Mouse (Mus musculus) megakaryocyte progenitor cell, adult 5-6 weeks (primary cell): ENCODE measurements at regions not wholly inside any gene's neighbourhood (a gene's known extent, or its start where the extent isn't known, plus 50 kb on each side); places are given as distances from the start of the nearest gene placed in this dataset.

Experiments
- ATAC-seq: replicated peaks from 2 replicates; pipeline ENCODE4 v1.8.0; 2016; ENCODE audit warnings: mild to moderate bottlenecking, moderate TSS enrichment, inconsistent platforms; ENCODE audit not compliant: poor library complexity

DNA sequence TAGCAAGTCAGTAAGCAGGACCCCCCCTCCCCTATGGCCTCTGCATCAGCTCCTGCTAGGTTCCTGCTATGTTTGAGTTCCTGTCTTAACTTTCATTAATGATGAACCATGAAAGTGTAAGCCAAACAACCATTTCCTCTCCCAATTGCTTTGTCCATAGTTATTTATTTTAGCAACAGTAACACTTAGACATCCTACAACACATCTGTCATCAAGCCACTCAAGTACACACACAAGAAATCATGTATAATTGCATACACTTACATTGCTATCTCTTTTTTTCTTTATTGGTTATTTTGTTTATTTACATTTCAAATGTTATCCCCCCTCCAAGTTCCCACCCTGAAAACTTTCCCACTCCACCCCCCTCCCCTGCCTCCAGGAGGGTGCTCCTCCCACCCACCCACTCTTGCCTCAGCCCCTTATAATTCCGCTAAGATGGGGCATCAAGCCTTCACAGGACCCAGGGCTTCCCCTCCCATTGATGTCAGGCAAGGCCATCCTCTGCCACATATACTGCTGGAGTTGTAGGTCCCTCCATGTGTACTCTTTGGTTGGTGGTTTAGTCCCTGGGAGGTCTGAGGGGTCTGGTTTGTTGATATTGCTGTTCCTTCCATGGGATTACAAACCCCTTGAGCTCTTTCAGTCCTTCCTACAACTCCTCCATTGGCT, 310.9 kb upstream of the Ccnh start:
- ATAC-seq, result no peak

DNA sequence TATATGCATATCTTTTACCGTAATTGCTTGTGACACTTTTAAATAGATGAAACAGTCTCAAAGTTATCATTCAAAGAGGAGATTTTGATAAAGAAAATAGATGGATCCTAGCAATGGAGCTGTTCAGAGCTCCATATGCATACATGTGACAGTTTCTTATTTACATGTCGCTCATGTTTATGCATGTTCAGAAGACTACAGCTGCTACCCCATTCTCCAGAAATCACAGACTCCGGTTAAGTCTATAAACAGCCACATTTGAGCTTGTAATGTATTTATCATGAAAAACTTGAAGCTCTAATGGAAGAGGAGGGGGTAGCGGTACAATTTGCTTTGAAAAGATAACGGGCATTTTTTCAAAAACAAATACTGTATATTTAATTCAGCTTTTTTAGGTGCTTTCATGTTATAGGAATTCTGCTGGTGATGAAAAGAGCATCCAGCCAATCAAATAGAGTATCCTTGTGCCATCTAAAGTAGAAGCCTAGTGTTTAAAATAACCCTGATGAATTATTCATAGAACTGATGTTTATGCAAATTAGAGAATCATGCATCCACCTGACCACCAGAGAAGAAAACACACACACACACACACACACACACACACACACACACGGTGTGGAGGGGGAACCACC, 283.7 kb upstream of the Ccnh start:
- no peak for ATAC-seq

DNA sequence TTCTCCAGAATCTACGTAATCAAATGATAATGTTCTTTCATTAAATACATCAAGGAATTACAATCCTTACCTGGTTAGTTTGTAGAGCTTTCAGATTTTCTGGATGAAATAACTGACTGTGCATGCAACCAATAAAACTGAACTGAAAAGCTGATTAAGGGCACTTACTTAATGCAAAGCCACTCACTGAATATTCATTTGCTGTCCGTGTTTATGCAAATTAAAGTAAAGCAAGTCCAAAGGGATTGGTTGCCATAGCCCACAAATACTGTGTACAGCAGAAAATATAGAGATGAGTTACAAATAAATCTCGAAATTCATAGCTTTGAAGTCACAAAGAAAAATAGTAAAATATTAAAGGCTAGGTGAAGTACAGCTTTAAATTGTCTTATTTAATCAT, 283.2 kb upstream of the Ccnh start:
- no peak for ATAC-seq

DNA sequence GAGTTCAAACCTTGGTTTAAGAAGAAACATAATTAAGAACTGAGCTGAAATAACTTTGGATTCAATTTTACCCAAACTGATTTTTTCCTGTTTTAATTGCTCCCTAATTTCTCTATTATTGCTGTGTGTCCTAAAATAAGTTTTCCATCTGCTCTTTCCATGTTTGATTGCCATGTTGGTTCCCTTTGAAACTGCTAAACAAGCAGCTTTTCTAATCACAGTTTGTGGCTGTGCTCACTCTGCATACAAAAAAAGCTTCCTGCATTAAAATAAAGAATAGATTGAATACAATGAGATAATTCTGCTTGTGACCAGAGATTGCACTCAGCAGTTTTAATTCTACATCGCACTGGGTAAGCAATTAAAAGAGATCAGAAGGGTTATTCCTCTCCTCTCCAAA, 257.9 kb upstream of the Ccnh start:
- ATAC-seq, result no peak

DNA sequence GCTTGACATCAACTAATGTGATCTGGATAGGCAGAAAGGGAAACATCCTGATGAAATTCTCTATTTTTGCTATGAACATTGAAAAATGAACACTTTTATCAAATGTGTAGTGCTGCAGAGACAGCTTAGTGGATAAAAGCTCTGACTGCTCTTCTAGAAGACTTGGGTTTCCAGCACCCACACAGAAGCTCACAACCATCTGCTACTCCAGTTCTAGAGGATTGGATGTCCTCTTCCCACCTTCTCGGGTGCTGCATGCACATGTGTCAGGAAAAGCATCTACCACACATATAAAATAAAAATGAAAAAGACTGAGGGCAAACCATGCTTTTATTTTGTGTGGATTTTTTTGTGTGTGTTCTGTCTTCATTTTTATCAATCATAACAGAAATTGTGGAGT, 253.6 kb upstream of the Ccnh start:
- ATAC-seq, result no peak

DNA sequence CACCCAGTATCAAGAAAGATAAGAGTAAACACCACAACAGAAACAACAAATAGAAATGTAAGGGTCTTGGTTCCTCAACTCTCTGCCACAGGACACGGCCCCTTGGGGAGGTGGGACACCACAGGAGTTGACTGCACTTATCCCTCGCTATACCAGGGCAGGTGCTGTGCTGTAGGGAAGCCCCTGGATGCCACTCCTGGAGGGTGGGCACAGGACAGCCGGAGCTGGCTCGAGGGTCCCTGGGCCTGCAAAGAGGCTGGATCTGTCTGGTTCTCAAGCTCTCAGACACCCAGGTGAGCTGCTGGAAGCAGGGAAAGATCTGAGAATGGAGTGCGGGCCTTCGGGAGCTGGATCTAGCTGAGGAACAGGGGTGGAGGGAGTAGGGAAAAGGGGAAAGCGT, 249.5 kb upstream of the Ccnh start:
- no peak for ATAC-seq

DNA sequence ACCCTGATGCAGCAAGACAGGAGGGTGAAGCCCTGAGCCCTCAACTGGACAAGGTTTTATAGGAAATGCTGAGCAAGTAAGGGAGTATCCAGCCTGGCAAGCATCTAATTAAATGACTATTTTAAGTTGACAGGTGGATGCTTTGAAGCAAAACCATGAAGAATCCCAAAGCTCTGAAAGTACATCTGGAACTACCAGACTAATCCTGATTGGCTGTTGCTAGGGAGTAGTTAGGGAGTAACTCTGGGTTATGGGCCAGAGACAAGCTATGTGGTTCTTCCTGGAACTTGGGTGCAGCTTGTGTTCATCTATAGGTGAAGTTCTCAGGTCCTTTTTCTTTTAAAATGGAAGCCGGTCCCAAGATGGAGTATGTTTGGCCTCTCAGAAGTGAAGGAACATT, 248.3 kb upstream of the Ccnh start:
- ATAC-seq, result no peak

DNA sequence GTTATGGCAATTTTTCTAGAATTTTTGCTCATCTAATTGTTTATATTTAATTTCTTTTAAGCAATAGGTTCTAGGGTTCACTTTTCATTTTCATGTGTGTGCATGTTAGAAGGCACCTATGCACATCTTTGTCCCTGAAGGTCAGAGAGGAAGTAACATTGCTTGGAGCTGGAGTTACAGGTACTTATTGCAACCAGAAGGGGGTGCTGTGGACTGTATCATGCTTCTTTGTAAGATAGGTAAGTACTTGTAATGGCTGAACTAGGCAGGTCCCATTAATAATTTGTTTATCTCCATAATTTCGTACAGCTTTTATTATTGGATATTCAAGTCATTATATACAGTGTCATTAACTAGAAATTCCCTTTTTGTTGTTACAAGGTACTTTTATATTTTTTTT, 238.3 kb upstream of the Ccnh start:
- ATAC-seq, result peak; percentile 48; the same call in 1 of the 2 replicates

DNA sequence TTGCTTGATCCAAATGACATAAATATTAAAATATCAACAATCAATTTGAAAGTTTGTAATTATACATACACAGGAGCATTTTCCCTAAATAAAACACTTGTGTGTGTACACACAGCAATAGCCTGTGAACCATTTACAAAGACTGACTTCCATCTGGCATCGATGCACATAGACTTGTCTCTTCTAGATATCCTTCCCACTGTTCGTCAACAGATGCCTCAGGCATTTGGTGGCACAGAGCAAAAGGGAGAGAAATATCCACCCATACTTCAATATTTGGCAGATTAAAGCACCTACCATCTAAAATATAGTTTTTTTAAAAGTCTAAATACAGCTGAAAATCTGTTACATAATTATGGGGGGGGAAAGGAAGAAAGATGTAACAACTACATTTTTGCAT, 236.0 kb upstream of the Ccnh start:
- ATAC-seq, result no peak

DNA sequence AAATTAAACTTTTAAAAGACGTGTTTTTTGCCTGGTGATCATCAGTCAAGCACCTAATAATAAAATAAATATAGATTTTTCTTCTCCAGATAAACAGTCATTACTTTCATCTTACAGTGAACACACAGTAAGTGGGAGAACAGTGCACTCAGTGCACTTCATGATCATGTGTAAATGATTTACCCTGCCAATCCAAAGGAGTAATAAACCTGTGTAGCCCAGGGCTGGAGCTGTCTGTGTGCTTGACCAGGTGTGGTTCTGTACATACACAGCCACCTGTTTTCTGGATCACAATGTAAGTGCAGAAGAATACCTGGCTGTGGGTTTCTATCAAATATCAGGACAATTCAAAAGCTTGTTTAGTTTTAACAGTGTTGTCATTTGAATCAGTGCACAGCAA, 235.4 kb upstream of the Ccnh start:
- no peak for ATAC-seq

DNA sequence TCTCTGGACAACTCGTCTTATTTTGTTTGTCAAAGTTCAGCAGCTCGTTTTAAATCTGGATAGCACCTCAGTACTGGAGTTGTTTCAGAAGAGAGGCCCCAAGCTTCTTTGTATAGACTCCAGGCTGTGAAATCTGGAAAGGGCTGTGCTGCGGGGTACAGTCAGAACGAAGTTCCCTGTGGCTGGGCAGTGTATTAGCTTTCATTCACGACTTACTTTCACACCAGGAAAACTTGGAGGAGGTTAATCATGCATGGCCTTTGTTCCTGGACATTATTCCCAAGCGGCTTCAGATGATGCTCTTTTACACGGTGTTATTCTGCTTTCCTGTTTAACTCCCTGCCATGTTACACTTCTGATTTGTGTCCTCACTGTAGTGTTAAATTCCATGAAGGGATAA, 220.3 kb upstream of the Ccnh start:
- no peak for ATAC-seq
